Mouse (Mus musculus) left cerebral cortex, adult 2 months (tissue): ENCODE results near the gene Nop2. TPM values are rescaled to one million over a fixed set of nuclear protein-coding genes. Genes with fewer than 3 reads are reported as not detected.

Source experiments
- DNase-seq, 2 experiments: peaks; one replicate each; pipeline ENCODE4 v3.0.0; 2021 to 2022; ENCODE audit warnings: low spot score in 2 of 2, mixed read lengths in 1 of 2; ENCODE audit errors: extremely low spot score in 1 of 2
- H3K27ac ChIP-seq: fragments of 200-600 bp; 2 replicates; pipeline ENCODE4 v1.8.1; 2022
- H3K4me3 ChIP-seq: fragments of 200-600 bp; 2 replicates; pipeline ENCODE4 v1.8.1; 2022
- CTCF ChIP-seq: fragments of 200-600 bp; IDR thresholded peaks from 2 replicates; pipeline ENCODE4 v1.8.1; 2022; ENCODE audit warnings: antibody characterized with exemption, mild to moderate bottlenecking, moderate library complexity
- intact Hi-C: fragments of 180-260 bp; cut with DNase I; formaldehyde crosslinking; loops from one replicate; pipeline ENCODE4 v1.15.1; 2025
- long read RNA-seq, 2 experiments: library from polyadenylated mRNA; stranded (forward); transcript quantifications; one replicate each; pipeline ENCODE4 v2.0.0; 2021; ENCODE audit warnings: borderline mapping rate in 2 of 2
- total RNA-seq, 2 experiments: library from RNA; stranded (reverse); gene quantifications; 2 replicates each; pipeline ENCODE4 v1.2.3; 2021

The Nop2 gene
- total RNA-seq, result 10 to 100 TPM; 28.1 to 32.1 TPM
- long read RNA-seq, experiment 1, transcript Nop2-201 (16 exons, 2,597 nt), result major isoform, 50 of 71 reads
- long read RNA-seq, experiment 1, partial matches to known transcripts, result 14 of 71 reads
- long read RNA-seq, experiment 1, other reads (novel, unspliced or antisense), result 7 of 71 reads
- long read RNA-seq, experiment 2, transcript Nop2-201 (16 exons, 2,597 nt), result major isoform, 29 of 44 reads
- long read RNA-seq, experiment 2, partial matches to known transcripts, result 9 of 44 reads
- long read RNA-seq, experiment 2, other reads (novel, unspliced or antisense), result 6 of 44 reads

- intact Hi-C loops, result loop anchor here (2.0 kb wide), 1 partner anchor 19 kb away; no protein-coding TSS in a partner anchor
- peak within 1 kb of the TSS; percentile 67 for H3K4me3 ChIP-seq
- TF ChIP-seq CTCF, result no peak
- H3K27ac ChIP-seq, result peak within 1 kb of the TSS; percentile 86
- peak; percentile 80 to 81 for DNase-seq
Observed at GRCm38 (mm10) chr6:125131302-125132156, at the start of gene Nop2. Gene Nop2 (plus strand): TSS chr6:125131909.

- DNase-seq, result no peak
- intact Hi-C loops, result loop anchor here (5.0 kb wide), 2 partner anchors 181 to 226 kb away; partner anchors contain the start of gene P3h3
- Histone ChIP-seq H3K4me3 (no peak overlapping the region), H3K27ac (no peak overlapping the region)
- TF ChIP-seq CTCF, result no peak
Observed at GRCm38 (mm10) chr6:125082801-125083386, 48.8 kb upstream of the Nop2 start.

GRCm38 (mm10) chr6:125084424-125084823 is 47.3 kb upstream of the Nop2 start:
- intact Hi-C loops, result loop anchor here (1.0 to 5.0 kb wide), 3 partner anchors 38 to 227 kb away; partner anchors contain the start of gene P3h3
- Histone ChIP-seq H3K4me3 (no peak overlapping the region), H3K27ac (no peak overlapping the region)
- peak; percentile 87 for TF ChIP-seq CTCF
- DNase-seq, result peak; percentile 57 to 70

GRCm38 (mm10) chr6:125087937-125088336 is 43.8 kb upstream of the Nop2 start:
- DNase-seq, result no peak
- peak overlapping the region; percentile 96; the same call in 1 of the 2 replicates for H3K27ac ChIP-seq
- intact Hi-C loops, result loop anchor here (5.0 kb wide), 2 partner anchors 156 to 171 kb away; partner anchors contain the start of gene Mlf2
- TF ChIP-seq CTCF, result no peak
- no peak overlapping the region for H3K4me3 ChIP-seq

GRCm38 (mm10) chr6:125088561-125089321 is 43.0 kb upstream of the Nop2 start:
- TF ChIP-seq CTCF, result no peak; the same call in none of the 2 replicates
- DNase-seq, result peak; percentile 61 to 71
- Histone ChIP-seq H3K27ac (peak overlapping the region; percentile 96), H3K4me3 (no peak overlapping the region)
- intact Hi-C loops, result loop anchor here (5.0 kb wide), 2 partner anchors 156 to 171 kb away; partner anchors contain the start of gene Mlf2

GRCm38 (mm10) chr6:125089521-125090321 is 42.0 kb upstream of the Nop2 start:
- intact Hi-C loops, result loop anchor here (5.0 kb wide), 2 partner anchors 157 to 172 kb away; partner anchors contain the start of gene Mlf2
- no peak for TF ChIP-seq CTCF
- DNase-seq, result peak; percentile 83 to 88
- peak overlapping the region; percentile 30 for H3K4me3 ChIP-seq
- peak overlapping the region; percentile 98 for H3K27ac ChIP-seq

- DNase-seq, result no peak
- intact Hi-C loops, result no loop called here
- TF ChIP-seq CTCF, result no peak
- Histone ChIP-seq H3K27ac (peak overlapping the region; percentile 98), H3K4me3 (no peak overlapping the region)
Observed at GRCm38 (mm10) chr6:125090341-125091085, 41.2 kb upstream of the Nop2 start.

DNA sequence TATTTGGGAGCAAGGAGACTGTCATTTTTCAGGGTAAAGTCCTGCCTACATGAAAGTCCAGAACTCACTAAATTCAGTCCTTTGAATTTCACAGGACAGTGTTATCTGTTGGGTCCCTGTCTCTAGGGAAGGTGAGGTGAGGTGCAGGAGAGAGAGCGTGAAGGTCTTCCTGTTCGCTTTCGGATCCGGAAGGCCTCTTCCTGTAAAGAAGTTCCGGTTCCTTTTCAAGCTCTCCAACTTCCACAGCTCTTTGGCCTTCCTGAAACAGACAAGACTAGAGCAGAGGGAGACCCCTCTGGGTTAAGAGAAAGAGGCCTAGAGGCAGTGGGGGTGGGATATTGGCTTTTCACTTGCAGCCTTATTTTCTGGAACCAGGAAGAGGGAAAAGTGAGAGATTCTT is 39.3 kb upstream of the Nop2 start:
- intact Hi-C loops, result no loop called here
- TF ChIP-seq CTCF, result no peak
- Histone ChIP-seq H3K27ac (no peak overlapping the region), H3K4me3 (no peak overlapping the region)
- DNase-seq, result no peak

GRCm38 (mm10) chr6:125094843-125095242 is 36.9 kb upstream of the Nop2 start:
- peak overlapping the region; percentile 83 for H3K27ac ChIP-seq
- TF ChIP-seq CTCF, result no peak
- H3K4me3 ChIP-seq, result no peak overlapping the region
- no peak for DNase-seq
- intact Hi-C loops, result loop anchor here (5.0 kb wide), 1 partner anchor 72 kb away; the partner anchor contains the start of gene Gapdh
